Mouse (Mus musculus): ENCODE results near the gene Lrfn5.

DNA sequence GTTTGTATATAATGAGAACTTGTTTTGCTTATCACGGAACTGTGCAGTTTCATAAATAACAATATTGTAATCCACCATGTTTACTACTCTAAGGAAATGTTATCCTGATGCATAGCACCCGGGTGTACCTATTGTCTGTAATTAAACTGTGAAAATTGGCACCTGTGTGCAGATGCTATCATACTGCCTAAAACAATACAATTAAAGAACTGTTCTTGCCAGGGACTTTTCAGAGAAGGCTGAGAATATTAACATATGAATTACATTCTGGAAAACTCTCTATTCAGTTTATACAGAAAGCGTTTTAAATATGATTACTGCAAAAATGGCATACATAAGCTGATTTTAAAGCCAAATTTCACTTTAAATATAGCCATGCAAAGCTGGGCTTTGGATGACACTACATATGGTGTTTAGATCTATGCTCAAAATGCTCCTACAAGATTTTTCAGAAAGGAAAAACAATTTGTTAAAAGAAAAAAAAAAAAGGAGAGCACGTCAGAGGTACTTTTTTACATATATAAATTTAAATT, 284.2 kb downstream of the Lrfn5 start:
- no peak for TF ChIP-seq CTCF (IDR thresholded peaks at IDR 0.05; ENCODE audit: control insufficient read depth, insufficient read depth, insufficient read length)
- TF ChIP-seq USF1 (IDR thresholded peaks at IDR 0.05; ENCODE audit: low read depth), result no peak
- TF ChIP-seq FOSL1 (IDR thresholded peaks at IDR 0.05; ENCODE audit: insufficient read depth, low read length, poor library complexity, severe bottlenecking), result no peak
- no peak for TF ChIP-seq MYOG (IDR thresholded peaks at IDR 0.05; ENCODE audit: control insufficient read depth, extremely low read depth, insufficient read length)
- TF ChIP-seq CEBPB (IDR thresholded peaks at IDR 0.05; ENCODE audit: low read depth), result no peak
- TF ChIP-seq MYOD1 (IDR thresholded peaks at IDR 0.05; ENCODE audit: control insufficient read depth, insufficient read length, low read depth), result no peak
- TF ChIP-seq MAX (IDR thresholded peaks at IDR 0.05), result no peak

Data from C2C12 (cell line).